Mouse (Mus musculus) right cerebral cortex, postnatal 14 days (tissue): ENCODE measurements around the gene Dppa4.
"Not testable (repeated sequence)": the region's sequence is repeated elsewhere in the genome, so short reads cannot be mapped to it uniquely, and the experiment has no call there.

ENCODE experiments used
- DNase-seq: peaks from one replicate; pipeline ENCODE4 v3.0.0; 2022

Gene Dppa4

DNA sequence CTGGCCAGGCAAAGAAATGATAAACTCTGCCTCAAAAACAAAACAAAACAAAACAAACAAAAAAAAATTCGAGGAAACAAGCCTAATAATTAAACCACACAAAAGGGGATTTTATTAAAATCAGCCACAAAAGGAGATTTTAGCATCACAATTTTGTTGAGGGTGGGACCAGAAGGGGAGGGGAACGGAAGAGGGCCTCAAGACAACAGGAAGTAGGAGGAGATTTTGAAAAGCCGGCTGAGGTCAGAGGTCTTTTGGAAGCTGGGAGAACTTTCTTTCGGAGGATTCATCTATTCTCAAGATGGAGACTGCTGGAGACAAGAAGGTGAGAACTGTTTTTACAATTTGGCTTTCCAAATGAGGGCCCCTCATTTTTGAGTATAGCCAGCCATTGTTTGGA lies at the start of gene Dppa4:
Gene Dppa4 (plus strand): TSS at position 217 of the 400 bp plus-strand sequence.
- DNase-seq, result no peak

DNA sequence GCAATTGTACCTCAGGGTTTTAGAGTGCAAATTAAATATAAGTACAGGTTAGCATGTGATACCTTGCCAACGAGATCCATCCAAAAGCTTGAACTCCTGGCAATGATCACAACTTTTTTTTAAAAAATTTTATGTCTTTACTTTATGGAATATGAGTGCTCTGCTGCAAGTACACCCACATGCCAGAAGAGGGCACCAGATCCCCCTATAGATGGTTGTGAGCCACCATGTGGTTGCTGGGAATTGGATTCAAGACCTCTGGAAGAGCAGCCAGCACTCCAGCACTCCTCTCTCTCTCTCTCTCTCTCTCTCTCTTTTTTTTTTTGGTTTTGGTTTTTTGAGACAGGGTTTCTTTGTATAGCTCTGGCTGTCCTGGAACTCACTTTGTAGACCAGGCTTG lies 48.5 kb upstream of the Dppa4 start:
- DNase-seq, result no peak

DNA sequence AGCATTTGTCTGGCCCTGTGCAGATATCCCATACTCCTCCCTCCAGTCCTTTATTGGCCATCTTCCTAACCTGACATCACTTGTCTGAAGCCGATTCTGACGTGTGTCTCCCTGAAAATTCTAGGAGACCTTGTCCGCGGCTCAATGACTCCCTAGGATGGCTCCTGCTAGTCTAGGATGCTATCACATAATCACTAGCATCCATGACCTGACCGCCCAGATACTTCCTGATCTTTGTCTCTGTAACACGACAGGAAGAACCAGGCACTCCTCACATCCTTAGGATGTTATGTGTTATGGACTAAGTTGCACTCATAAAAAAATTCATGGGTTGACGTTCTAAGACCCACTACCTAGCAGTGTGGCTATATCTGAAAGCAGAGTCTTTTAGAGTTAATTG lies 45.9 kb upstream of the Dppa4 start:
- no peak for DNase-seq

DNA sequence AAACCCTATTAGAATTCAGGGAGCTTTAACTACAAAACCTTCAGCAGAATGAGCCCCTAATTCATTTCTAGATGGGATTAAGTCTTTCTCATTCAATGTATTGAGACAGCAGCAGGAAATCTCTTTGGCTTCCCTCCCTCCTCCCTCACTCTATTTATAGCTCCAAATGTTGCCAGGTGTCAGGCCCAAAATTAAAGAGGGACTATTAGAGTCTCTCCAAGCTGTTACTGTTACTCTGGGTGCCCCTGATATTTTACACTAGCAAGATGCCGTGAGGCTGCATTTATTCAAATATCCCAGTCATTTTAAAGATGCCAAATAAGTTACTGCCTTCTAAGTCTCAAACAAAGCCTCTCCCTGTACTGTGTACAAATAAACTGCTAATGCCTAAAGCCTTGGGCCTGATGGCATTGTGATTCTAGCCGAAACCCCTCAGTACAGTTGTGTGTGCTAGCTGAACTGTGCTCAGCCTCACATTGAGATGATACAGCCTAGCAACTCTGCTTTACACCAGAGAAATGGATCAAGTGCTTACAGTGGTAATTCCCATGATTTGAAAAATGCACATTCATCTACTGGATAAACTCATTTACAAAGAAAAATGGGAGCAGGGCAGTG lies 36.4 kb upstream of the Dppa4 start:
- no peak for DNase-seq

DNA sequence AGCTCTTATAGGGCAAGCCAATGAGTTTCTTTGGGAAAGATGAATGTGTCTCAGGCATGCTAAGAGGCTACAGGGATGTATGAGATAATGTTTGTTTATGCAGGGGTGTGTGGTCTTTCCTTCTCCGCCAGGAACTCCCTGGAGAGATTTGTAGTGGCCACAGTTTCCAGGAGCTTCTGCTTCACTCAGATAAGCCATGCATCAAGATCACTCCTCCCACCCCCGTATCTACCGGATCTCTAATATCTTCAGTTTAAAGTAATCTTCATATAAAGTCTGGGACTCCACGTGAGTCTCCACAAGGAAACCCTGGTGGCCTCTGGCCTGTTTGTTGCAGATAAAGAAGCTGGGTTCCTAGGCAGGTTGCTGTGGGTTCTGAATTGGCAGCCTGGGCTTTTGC lies 30.7 kb upstream of the Dppa4 start:
- no peak for DNase-seq

DNA sequence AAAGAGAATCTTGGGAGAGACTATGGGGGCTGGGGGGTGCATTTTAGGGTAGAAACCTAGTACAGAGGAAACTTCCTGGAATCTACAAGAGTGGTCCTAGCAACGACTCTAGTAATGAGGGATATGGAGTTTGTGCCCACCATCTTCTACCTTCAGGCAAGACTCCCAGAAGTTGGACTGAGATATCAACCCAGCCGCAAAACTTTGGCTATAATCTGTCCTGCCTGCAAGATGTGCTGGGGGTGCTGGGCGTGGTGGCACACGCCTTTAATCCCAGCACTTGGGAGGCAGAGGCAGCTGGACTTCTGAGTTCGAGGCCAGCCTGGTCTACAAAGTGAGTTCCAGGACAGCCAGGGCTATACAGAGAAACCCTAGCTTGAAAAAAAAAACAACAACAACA lies 28.9 kb upstream of the Dppa4 start:
- no peak for DNase-seq

DNA sequence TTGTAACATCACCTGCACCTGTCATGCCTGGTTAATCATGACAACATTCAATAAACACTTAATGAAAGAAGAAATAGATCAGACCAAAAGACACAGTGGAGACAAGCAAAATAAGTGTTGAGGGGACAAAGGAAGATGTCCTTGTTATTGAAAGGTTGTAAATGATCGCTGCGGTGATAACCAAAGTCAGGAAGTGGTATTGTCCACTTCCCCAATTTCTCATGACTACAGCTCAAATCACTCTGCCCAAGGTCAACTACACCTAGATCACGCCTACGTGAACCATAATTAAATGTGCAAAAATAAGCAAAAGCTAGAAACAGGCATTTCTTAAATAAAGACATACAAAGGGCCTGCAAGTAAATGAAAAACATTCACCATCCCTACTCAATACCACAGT lies 24.0 kb upstream of the Dppa4 start:
- DNase-seq, result no peak

DNA sequence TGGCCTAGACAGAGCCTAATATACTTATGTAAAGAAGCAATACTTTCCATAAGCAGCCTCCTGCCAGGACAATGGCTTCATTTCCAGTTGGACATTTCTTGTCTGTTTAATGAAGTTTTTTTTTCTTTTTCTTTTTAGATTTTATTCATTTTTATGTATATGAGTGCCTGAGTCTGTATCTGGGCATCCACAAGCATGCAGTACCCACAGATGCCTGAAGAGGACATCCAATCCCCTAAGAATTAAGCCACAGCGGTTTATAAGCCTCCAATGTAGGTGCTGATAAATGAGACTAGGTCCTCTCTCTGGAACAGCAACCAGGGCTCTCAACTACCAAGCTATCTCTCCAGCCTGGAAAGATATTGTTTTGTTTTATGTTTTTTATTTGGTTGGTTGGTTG lies 20.6 kb upstream of the Dppa4 start:
- no peak for DNase-seq

DNA sequence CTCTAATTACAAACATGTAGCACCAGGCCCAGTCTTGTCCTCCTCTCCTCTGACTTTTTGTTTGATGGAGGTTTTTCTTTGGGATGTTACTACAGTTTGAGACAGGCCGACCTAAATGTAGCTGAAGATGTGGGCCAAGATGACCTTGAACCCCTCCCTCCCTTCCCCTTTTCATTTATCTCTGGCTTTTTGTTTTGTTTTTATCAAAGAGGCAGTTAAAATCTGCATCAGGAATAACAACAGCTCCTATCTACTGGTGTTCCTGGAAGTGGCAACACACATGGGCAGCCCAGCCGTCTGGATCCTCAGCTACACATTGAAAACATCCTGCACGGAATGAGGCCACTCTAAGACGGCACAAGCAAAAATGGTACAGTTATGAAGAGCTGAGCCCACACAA lies 17.7 kb upstream of the Dppa4 start:
- no peak for DNase-seq

DNA sequence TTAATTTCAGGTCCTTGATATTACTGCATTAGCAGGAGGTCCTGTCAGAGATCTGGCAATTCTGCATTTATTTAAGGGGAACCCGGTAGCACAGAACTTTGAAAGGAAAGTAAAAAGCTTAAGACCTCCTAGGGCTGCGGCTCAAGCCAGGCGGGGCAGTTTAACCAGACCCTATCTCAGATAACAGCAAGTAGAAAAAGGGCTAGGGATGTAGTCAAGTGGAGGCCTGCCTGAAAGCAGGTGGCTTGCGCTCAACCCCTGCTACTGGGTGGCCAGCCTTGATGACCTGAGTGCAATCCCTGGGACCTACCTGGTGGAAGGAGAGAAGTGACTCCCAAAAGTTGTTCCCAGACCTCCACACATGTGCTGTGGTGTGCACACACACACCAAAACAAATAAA lies 6.6 kb upstream of the Dppa4 start:
- no peak for DNase-seq

DNA sequence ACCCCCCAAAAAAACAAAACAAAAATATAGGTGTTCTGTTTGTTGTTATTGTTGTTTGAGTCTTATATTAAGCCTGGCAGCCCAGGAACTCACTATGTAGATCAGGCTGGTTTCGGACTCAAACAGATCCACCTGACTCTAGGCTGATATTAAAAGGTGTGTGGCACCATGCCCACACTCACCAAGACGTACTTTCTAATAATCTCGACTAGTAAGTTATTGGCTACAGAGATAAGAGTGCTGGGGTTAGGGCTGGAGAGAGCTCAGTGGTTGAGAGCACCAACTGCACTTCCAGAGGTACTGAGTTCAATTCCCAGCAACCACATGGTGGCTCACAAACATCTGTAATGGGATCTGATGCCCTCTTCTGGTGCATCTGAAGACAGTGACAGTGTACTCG lies 2.6 kb upstream of the Dppa4 start:
- DNase-seq, result no peak

DNA sequence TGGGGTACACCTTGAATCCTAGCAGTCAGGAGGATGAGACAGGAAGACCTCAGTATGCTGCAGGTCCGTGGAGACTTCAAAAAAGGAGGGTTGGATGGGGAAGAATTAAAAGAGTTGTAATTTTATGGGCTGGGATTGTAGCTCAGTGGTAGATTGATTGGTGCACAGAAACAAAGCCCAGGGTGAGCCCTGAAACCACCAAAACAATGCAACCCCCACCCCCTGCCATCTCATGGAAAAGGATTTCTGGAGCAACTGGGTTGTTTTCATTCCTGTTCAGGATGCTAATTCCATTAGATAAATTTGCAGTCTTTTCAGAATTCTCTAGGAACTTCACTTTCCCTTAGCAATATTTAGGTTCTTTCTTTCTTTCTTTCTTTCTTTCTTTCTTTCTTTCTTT lies 732 bp upstream of the Dppa4 start:
- DNase-seq, result no peak

DNA sequence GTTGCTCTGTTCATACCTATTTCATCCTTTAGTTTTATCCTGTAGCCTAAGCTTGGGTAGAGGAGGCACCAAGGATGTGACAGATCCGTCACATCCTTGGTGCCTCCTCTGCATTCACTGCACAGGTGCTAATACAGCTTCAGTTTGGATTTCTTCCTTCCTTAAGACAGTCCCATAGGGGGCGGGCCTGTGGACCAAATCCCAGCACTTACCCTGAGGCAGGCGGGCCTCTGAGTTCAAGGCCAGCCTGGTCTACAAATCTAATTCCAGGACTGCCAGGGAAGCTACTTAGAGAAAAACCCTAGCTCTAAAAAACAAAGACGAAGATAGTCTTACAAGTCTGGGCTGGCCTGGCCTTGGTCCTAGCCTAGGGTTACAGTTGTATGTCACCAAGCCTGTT lies 2.0 kb downstream of the Dppa4 start:
- DNase-seq, result no peak

DNA sequence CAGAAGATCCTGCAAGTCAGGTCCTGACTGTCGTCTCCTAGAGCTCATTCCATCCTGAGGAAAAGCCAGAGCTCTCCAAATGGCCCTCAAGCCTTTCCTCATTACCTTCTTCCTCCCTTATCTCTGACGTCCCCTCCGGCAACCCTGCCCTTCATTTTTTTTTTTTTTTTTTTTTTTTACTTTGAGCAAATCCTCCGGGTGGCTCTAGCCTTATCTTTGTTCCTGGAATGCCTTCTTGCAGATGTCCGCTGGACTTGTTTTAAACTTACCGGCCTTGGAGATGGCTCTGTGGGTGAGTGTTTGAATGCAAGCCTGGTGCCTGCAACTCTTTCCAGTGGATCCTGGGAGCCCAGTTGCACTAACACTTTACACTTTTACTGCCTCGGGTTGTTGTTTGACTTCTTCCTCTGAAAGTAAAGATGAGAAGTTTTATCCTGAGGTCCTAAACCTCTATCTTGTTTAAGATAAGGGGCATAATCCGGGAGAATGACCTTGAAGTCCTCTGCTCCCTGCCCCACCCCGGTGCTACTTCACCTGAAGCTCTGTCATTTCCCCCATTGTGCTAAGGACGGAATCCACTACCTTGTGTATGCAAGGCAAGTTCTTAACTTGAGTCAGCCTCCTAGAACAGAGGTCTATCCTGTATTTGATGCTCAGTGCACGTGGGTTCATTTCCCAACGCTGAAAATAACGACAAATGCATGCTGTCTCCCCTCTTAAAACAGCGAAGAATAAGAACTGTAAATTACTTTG lies 14.0 kb downstream of the Dppa4 start:
- no peak for DNase-seq

DNA sequence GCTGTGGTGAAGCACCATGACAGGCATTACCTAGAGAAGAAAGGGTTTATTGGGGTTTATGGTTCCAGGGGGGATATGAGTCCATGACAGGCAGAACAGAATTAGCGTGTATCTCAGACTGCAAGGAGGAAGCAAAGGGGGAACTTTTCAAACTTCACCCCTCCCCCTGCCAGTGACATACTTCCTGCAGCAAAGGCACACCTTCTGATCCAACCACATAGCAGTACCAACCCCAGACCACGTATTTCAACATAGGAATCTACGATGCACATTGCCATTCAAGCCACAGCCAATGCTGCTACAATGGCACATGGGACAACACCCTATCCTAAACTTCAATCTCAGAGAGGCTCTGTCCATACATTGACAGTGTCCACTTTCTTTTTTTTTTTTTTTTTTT lies 16.4 kb downstream of the Dppa4 start:
- no peak for DNase-seq

DNA sequence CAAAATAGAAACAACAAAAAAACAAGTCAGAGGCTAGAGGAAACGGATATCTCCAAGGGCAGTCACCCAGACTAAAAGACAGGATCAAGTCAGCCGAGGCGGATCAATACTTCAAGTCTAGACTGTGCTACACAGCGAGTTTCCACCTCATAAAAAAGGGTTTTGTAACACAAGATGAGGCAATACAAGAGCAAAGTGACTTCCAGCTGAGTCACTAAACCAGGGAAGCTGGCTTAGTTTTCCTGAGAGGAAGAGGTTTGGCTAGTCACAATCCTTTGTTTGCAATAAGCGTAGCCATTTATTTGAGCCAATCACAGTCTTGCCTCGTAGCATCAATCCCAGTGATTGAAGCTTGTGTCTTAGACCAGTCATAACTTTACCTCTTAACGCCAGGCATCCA lies 20.0 kb downstream of the Dppa4 start, which contains the start of gene Dppa2:
Gene Dppa2 (plus strand): TSS at position 400 of the 400 bp plus-strand sequence.
- no peak for DNase-seq

DNA sequence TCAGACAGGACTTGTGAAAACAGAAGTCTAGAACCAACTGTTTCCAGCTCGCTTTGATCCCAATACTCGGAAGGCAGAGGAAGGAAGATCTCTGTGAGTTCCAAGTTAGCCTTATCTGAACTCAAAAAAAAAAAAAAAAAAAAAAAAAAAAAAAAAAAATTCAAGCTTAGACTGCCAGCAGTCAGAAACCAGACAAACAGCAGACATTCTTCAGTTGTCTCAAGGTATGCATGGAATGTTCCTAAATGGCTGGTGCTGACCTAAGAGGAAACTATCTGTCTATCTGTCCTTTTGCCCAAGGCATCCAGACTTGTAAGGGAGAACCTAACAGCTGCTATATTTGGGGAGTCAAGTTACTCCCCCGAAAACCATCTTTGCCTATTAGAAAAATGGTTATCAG lies 20.4 kb downstream of the Dppa4 start:
- no peak for DNase-seq

DNA sequence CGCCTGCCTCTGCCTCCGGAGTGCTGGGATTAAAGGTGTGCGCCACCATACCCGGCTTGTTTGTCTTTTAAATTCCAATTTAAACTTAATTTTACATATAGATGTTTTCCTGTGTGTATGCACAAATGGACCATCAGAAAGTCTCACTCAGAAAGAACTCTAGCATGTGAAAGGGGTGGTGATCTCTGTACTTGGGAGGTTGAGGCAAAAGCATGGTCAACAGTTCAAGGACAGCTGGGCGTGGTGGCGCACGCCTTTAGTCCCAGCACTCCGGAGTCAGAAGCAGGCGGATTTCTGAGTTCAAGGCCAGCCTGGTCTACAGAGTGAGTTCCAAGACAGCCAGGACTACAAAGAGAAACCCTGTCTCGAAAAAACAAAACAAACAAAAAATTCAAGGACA lies 25.4 kb downstream of the Dppa4 start:
- DNase-seq, result not testable (repeated sequence)

DNA sequence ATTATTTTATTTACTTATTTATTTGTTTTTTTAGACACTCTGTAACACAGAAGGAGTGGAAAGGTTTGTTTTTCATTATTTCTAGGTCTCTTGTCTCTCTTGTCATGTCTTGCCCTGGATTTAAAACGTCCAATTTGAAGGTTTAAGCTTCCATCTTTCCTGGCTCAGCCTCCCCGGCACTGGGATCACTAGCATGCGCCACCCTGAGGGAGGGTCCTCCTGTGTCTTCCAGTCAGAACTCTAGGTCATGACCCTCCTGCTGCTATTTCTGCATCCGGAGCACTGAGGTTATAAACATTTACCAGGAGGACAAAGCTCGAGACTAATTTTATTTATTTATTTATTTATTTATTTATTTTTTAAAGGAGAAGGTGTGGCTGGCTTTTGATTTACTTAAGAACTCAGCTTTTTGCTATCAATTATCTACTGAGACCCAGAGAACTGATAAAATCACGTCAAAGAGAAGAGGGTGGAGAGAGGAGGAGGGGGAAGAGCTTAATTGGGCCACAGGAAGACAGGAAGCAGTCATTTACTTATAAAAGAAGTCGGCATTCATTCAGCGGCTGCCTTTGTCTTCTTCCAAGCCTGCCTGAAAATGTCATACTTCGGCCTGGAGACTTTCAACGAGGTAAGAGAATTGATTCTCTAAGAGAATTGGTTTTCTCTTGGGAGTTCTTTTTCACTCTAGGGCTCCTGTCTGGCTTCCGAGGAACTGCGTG lies 26.5 kb downstream of the Dppa4 start:
- DNase-seq, result no peak

DNA sequence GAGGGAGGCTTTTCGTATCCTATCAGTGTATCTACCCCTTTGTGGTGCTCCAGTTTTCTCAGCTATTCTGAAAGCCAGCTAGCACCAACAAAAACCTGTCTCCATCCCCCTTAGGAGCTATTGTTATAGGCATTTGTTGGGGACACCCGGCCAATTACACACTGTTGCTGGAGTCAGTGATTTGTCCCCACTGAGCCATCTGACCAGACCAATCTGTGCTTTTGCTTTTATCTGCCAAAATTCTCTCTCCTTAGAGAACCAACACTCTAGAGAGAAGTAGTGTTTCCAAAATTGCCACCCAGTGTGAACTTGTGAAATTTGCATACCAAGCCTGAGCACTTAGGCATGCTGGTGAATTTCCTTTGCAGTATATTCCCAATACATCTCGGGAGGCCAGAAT lies 31.8 kb downstream of the Dppa4 start:
- DNase-seq, result no peak

DNA sequence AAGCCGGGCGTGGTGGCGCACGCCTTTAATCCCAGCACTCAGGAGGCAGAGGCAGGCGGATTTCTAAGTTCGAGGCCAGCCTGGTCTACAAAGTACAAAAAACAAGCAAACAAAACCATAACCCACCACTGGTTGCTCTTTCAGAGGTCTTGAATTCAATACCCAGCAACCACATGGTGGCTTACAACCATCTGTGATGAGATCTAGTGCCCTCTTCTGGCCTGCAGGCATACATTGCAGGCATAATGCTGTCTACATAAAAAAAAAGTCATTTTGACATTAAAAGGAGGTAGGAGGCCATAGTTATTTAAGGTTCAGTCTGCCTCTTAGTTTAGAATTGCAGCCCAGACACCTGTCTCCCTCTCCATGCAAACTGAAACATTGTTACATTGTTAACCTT lies 37.2 kb downstream of the Dppa4 start:
- DNase-seq, result no peak

DNA sequence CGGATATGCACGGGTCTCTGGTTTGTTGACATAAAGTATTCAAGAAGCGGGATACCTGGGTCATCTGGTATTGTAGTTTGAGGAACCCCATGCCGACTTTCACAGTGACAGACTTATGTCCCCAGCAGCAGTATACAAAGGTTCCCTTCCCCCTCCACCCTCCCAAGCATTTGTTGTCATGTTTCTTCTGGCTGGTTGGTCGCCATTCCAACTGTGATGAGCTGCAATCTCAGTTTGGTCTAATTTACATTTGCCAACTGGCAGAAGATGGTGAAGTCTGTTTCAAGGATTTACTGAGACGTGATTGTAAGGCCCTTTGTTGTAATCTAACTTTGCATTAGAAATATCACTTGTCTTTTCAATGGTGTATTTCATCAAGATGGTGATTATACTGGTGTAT lies 39.6 kb downstream of the Dppa4 start:
- DNase-seq, result no peak

DNA sequence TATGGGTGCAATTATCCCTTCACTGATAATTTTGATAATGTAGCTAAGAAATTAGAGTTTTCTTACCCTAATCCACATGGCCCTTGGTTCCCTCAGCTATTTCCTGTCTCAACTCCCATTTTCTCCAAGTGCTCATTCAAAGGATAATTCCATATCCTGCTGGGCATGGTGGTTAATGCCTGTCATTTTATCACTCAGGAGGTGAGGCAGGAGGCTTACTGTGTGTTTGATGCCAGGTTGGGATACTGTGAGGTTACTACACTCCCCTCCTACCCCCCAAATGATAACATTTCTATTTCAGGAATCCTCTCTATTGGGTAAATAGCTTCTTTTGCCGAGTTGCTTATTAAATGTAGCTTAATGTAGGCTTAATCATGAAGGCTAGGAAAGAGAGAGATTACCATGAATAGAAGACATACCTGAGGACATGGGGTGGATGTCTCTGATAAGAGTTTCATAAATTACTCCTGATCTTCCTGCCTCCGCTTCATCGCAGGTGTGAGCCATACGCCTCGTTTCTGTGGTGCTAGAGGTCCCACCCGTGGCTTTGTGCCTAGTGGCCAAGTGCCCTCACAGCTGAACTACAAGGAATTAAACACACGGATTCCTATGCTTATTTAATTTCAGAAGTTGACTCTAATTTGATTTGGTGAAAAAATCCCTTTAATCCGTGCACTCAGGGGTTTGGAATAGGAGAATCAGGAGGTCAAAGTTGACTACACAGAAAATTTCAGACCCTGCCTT lies 40.2 kb downstream of the Dppa4 start:
- DNase-seq, result no peak

DNA sequence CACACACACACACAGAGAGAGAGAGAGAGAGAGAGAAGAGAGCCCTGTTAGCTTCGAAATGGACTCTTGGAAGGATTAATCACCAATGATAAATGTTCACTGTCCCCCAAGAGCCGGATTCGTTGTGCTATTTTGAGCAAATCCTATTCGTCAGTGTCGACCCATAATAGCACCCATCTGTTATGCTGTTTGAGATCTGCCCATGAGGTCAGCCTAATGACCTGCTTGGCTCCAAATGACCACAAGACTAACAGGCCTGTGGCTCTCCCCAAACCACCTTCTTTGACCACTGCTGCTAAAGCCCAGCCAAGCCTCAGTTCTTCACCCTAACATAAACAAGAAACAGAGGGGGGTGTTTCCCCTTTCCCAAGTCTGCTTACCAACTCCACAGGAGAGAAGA lies 43.4 kb downstream of the Dppa4 start:
- no peak for DNase-seq
